Mouse (Mus musculus) small intestine, adult 2 months (tissue): Measurements from ENCODE around the gene Cwc15. TPM values are rescaled to one million over a fixed set of nuclear protein-coding genes. Genes with fewer than 3 reads are reported as not detected.

Experiments used
- H3K27ac ChIP-seq: fragments of 200-500 bp; 2 replicates; pipeline ENCODE4 v1.5.1; 2012; ENCODE audit warnings: low read depth, low read length, control low read depth, inconsistent platforms; ENCODE audit not compliant: insufficient read depth
- H3K27me3 ChIP-seq: fragments of 200-500 bp; 2 replicates; pipeline ENCODE4 v1.6.1; 2012; ENCODE audit warnings: mild to moderate bottlenecking, moderate library complexity, low read length, inconsistent platforms; ENCODE audit not compliant: control insufficient read depth, insufficient read depth
- H3K36me3 ChIP-seq: fragments of 200-500 bp; 2 replicates; pipeline ENCODE4 v1.6.1; 2012; ENCODE audit warnings: mild to moderate bottlenecking, low read length, control low read depth, inconsistent platforms; ENCODE audit not compliant: control insufficient read depth, insufficient read depth
- H3K4me1 ChIP-seq: fragments of 200-500 bp; 2 replicates; pipeline ENCODE4 v1.6.1; 2012; ENCODE audit warnings: low read length, inconsistent platforms, mixed read lengths; ENCODE audit not compliant: control insufficient read depth, insufficient read depth, insufficient read length
- H3K4me3 ChIP-seq: fragments of 200-500 bp; 2 replicates; pipeline ENCODE4 v1.5.1; 2012; ENCODE audit warnings: low read depth, mild to moderate bottlenecking, control low read depth, inconsistent platforms, low read length, moderate library complexity
- CTCF ChIP-seq: fragments of 200-500 bp; IDR thresholded peaks from 2 replicates; pipeline ENCODE4 v1.5.1; 2012; ENCODE audit warnings: low read depth, mild to moderate bottlenecking, control low read depth, inconsistent platforms, low read length, moderate library complexity, mixed read lengths; ENCODE audit not compliant: insufficient replicate concordance, insufficient read length; ENCODE audit errors: extremely low read depth
- POLR2A ChIP-seq: fragments of 200-500 bp; IDR thresholded peaks from 2 replicates; pipeline ENCODE4 v1.6.1; 2012; ENCODE audit warnings: low read depth, mild to moderate bottlenecking, control low read depth, inconsistent platforms, low read length, moderate library complexity
- WGBS: fragments of 180-500 bp; shearing (Covaris S2); methylation state at CpG from one replicate; pipeline ENCODE4 v1.1.7; 2018; 5-methylcytosine and 5-hydroxymethylcytosine counted together
- polyA plus RNA-seq: library from polyadenylated mRNA; depleted of rRNA; stranded (reverse); fragments of >200 nt; gene quantifications from 2 replicates; pipeline ENCODE4 v1.2.3, GENCODE M21; 2012

Gene Cwc15
- polyA plus RNA-seq, 1 experiment: 4.3 TPM

- no peaks in the 10 kb centered on the region for H3K27me3 ChIP-seq
- H3K27ac ChIP-seq: no peak overlapping the region
- H3K4me1 ChIP-seq: no peaks in the 10 kb centered on the region
- WGBS: 77% methylated on average over 9 of the region's 9 CpGs
- TF ChIP-seq POLR2A (no peak), CTCF (peak; percentile 48; the same call in 1 of the 2 replicates)
- H3K36me3 ChIP-seq: peaks cover 24% of the 10 kb centered on the region
- no peak overlapping the region for H3K4me3 ChIP-seq
These were observed 12.4 kb downstream of the Cwc15 start for GRCm38 (mm10) chr9:14512633-14513445.

GRCm38 (mm10) chr9:14517296-14517695 is 16.9 kb downstream of the Cwc15 start:
- no peaks in the 10 kb centered on the region for H3K36me3 ChIP-seq
- H3K27me3 ChIP-seq: no peaks in the 10 kb centered on the region
- H3K4me1 ChIP-seq: no peaks in the 10 kb centered on the region
- no peak overlapping the region for H3K4me3 ChIP-seq
- H3K27ac ChIP-seq: no peak overlapping the region
- TF ChIP-seq CTCF (no peak), POLR2A (no peak)
- WGBS: 60% methylated on average over 1 of the region's 1 CpGs

GRCm38 (mm10) chr9:14518105-14518504 is 17.7 kb downstream of the Cwc15 start:
- Histone ChIP-seq H3K4me3 (no peak overlapping the region), H3K36me3 (no peaks in the 10 kb centered on the region), H3K27me3 (no peaks in the 10 kb centered on the region), H3K4me1 (no peaks in the 10 kb centered on the region), H3K27ac (no peak overlapping the region)
- WGBS: 88% methylated on average over 3 of the region's 3 CpGs
- TF ChIP-seq CTCF: no peak
- no peak for TF ChIP-seq POLR2A

GRCm38 (mm10) chr9:14520971-14521670 is 20.7 kb downstream of the Cwc15 start:
- H3K4me1 ChIP-seq: no peaks in the 10 kb centered on the region
- no peak for TF ChIP-seq POLR2A
- TF ChIP-seq CTCF: no peak
- no peaks in the 10 kb centered on the region for H3K36me3 ChIP-seq
- no peak overlapping the region for H3K4me3 ChIP-seq
- H3K27ac ChIP-seq: no peak overlapping the region
- WGBS: 60% methylated on average over 3 of the region's 3 CpGs
- no peaks in the 10 kb centered on the region for H3K27me3 ChIP-seq

- no peaks in the 10 kb centered on the region for H3K36me3 ChIP-seq
- WGBS: 31% methylated on average over 2 of the region's 2 CpGs
- H3K4me1 ChIP-seq: no peaks in the 10 kb centered on the region
- TF ChIP-seq CTCF (no peak), POLR2A (no peak)
- no peak overlapping the region for H3K27ac ChIP-seq
- H3K4me3 ChIP-seq: no peak overlapping the region
- H3K27me3 ChIP-seq: no peaks in the 10 kb centered on the region
These were observed 21.3 kb downstream of the Cwc15 start for GRCm38 (mm10) chr9:14521695-14522094.

DNA sequence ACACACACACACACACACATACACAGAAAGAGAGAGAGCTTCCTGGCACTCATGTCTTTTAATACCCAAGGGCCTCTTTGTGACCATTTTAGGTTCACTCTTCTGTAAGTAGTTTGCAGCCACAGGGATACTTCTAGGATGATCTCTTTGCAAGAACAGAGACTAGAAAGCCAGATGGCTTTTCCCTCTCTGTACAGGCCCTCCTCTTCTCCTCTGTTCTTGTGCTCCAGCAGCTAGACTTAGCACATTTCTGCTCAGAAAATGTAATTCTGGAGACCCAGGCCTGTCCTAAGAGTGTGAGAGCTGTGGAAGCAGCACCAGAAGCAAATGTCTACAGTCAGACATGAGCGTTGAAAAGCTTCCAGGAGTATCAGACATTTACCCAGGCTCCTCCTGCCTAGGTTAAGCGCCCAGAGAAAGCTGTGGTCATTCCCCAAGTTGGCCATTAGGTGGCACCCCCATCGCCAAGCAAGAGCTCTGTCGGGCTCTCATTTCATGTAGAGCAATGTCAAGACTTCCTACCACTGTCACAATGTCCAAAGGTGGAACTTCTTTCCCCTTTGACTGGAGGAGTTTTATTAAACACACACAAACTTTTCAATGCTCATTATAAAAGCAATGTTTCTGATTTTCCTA is 23.1 kb downstream of the Cwc15 start:
- 4% methylated on average over 4 of the region's 4 CpGs for WGBS
- Histone ChIP-seq H3K4me1 (no peaks in the 10 kb centered on the region), H3K36me3 (no peaks in the 10 kb centered on the region), H3K27me3 (no peaks in the 10 kb centered on the region), H3K4me3 (no peak overlapping the region), H3K27ac (no peak overlapping the region)
- peak; percentile 86; the same call in 1 of the 2 replicates for TF ChIP-seq CTCF
- TF ChIP-seq POLR2A: no peak

DNA sequence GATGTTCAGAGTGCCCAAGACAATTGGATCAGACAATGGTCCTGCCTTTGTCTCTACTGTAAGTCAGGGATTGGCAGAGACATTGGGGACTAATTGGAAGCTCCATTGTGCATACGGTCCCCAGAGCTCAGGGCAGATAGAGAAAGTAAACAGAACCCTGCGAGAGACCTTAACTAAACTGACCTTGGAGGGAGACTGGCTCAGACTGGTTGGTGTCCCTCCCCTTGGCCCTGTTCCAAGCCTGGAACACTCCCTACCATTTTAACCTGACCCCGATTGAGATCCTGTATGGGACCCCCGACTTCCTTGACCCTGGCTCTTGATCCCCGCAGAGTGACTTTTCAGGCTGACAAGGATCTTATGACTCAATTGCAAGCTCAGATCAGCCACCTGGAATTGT is 29.6 kb downstream of the Cwc15 start:
- 0 out of 2 replicates have a peak, but pooled peaks cover 2% of the 10 kb centered on the region for H3K4me1 ChIP-seq
- TF ChIP-seq CTCF (no peak), POLR2A (no peak)
- 30% methylated on average over 5 of the region's 5 CpGs for WGBS
- no peaks in the 10 kb centered on the region for H3K27me3 ChIP-seq
- no peak overlapping the region for H3K27ac ChIP-seq
- no peaks in the 10 kb centered on the region for H3K36me3 ChIP-seq
- H3K4me3 ChIP-seq: no peak overlapping the region
